Comparison of ENCODE assay signal across 15 mouse cellular contexts in genomic region chr9:111011550-111011949, GRCm38 (mm10). TPM values are rescaled to one million over a fixed set of nuclear protein-coding genes. Genes with fewer than 3 reads are reported as not detected.
DNase-seq lines count a peak whose midpoint lies in the region; ATAC-seq and TF ChIP-seq lines count a peak whose summit lies in the region.
"Had no signal": no experiment of that assay in that cellular context is flagged by ENCODE, and none has a peak within 500 bp of the region (broad histone marks: within the 10 kb centered on the region; RNA-seq: fewer than 3 reads in every experiment).

No protein-coding gene starts in this region.

- H3K9ac ChIP-seq in liver, adult 2 months (ENCODE audit: low read depth, low read length): no peak overlapping the region
- H3K9ac ChIP-seq in liver, embryonic 12.5 days: no peak overlapping the region
- H3K9ac ChIP-seq in kidney, postnatal 0 days (ENCODE audit: low read depth, low read length): no peak overlapping the region
- H3K9ac ChIP-seq in midbrain, embryonic 11.5 days (ENCODE audit: low read length): no peak overlapping the region
- H3K9ac ChIP-seq: limb, embryonic 13.5 days; liver, postnatal 0 days; midbrain, embryonic 12.5 days; neural tube, embryonic 15.5 days had no signal

- 71% methylated on average over 9 of the region's 9 CpGs for WGBS in liver, adult 2 months
- 60% methylated on average over 9 of the region's 9 CpGs for WGBS in liver, embryonic 12.5 days (ENCODE audit: insufficient replicate concordance)
- 69% methylated on average over 9 of the region's 9 CpGs for WGBS in bone marrow, adult 2 months
- 52% methylated on average over 9 of the region's 9 CpGs for WGBS in kidney, postnatal 0 days
- 85% methylated on average over 9 of the region's 9 CpGs for WGBS in midbrain, embryonic 11.5 days

- H3K27ac ChIP-seq in liver, adult 2 months (replicated peaks; ENCODE audit: insufficient read depth, low read depth, low read length): peak overlapping the region; percentile 19; the same call in 1 of the 2 replicates
- H3K27ac ChIP-seq in liver, embryonic 12.5 days: no peak overlapping the region
- H3K27ac ChIP-seq in bone marrow, adult 2 months (ENCODE audit: control insufficient read depth, insufficient read depth, low read depth, low read length, poor library complexity): peak overlapping the region; percentile 38
- no peak overlapping the region for H3K27ac ChIP-seq in kidney, postnatal 0 days
- H3K27ac ChIP-seq in midbrain, embryonic 11.5 days (ENCODE audit: low read depth, low read length): no peak overlapping the region
- H3K27ac ChIP-seq: hindbrain, embryonic 10.5 days; limb, embryonic 13.5 days; midbrain, embryonic 12.5 days; neural tube, embryonic 15.5 days had no signal

- no peak for ATAC-seq in liver, embryonic 12.5 days
- ATAC-seq in kidney, postnatal 0 days (replicated peaks; ENCODE audit: low FRiP score, low read depth): no peak
- no peak for ATAC-seq in midbrain, embryonic 11.5 days (ENCODE audit: low FRiP score)
- ATAC-seq: liver, postnatal 0 days had no signal

- TF ChIP-seq POLR2A in liver, adult 2 months (IDR thresholded peaks at IDR 0.05; ENCODE audit: extremely low read depth, insufficient read depth, low read length): no peak
- no peak for TF ChIP-seq POLR2A in bone marrow, adult 2 months (IDR thresholded peaks at IDR 0.05; ENCODE audit: borderline replicate concordance, control insufficient read depth, low read depth, low read length)

- no peak for DNase-seq in liver, adult 2 months (ENCODE audit: extremely low read depth, low read depth, low spot score)
- peak; percentile 22 for DNase-seq in kidney, postnatal 0 days (ENCODE audit: low spot score)
- DNase-seq in lung, postnatal 36 days: peak; percentile 49
- DNase-seq in testis, postnatal 10 days (ENCODE audit: low spot score): no peak
- no peak for DNase-seq in midbrain, embryonic 11.5 days (ENCODE audit: low spot score, missing footprints)
- DNase-seq: cerebellum, adult 9-11 months; liver, postnatal 0 days had no signal

- no peak for TF ChIP-seq CTCF in liver, adult 2 months (IDR thresholded peaks at IDR 0.05; ENCODE audit: low read depth, low read length)
- TF ChIP-seq CTCF in bone marrow, adult 2 months (IDR thresholded peaks at IDR 0.05; ENCODE audit: control insufficient read depth, insufficient read depth, low read length): no peak
- no peak for TF ChIP-seq CTCF in kidney, postnatal 0 days (IDR thresholded peaks at IDR 0.05; ENCODE audit: low read depth)

- H3K4me1 ChIP-seq in liver, adult 2 months (ENCODE audit: control insufficient read depth, insufficient read depth, low read length): no peaks in the 10 kb centered on the region
- H3K4me1 ChIP-seq in liver, embryonic 12.5 days: no peaks in the 10 kb centered on the region
- peaks cover 4% of the 10 kb centered on the region; the same call in 1 of the 2 replicates for H3K4me1 ChIP-seq in bone marrow, adult 2 months (ENCODE audit: control insufficient read depth, insufficient read depth, low read length)
- H3K4me1 ChIP-seq in kidney, postnatal 0 days (replicated peaks; ENCODE audit: insufficient read depth, low read length): no peaks in the 10 kb centered on the region
- H3K4me1 ChIP-seq in midbrain, embryonic 11.5 days (ENCODE audit: control insufficient read depth, insufficient read depth, low read length): no peaks in the 10 kb centered on the region
- H3K4me1 ChIP-seq: hindbrain, embryonic 10.5 days; limb, embryonic 13.5 days; midbrain, embryonic 12.5 days; neural tube, embryonic 15.5 days had no signal

- H3K9me3 ChIP-seq in liver, embryonic 12.5 days (replicated peaks): no peaks in the 10 kb centered on the region
- no peaks in the 10 kb centered on the region for H3K9me3 ChIP-seq in kidney, postnatal 0 days (replicated peaks; ENCODE audit: low read length)
- no peaks in the 10 kb centered on the region for H3K9me3 ChIP-seq in midbrain, embryonic 11.5 days (ENCODE audit: control insufficient read depth, low read length)
- H3K9me3 ChIP-seq: hindbrain, embryonic 10.5 days; limb, embryonic 13.5 days; midbrain, embryonic 12.5 days; neural tube, embryonic 15.5 days had no signal

- H3K27me3 ChIP-seq in liver, adult 2 months (ENCODE audit: control insufficient read depth, insufficient read depth, low read length): no peaks in the 10 kb centered on the region
- H3K27me3 ChIP-seq in liver, embryonic 12.5 days (replicated peaks): no peaks in the 10 kb centered on the region
- H3K27me3 ChIP-seq in kidney, postnatal 0 days (ENCODE audit: insufficient read depth, low read length): no peaks in the 10 kb centered on the region
- H3K27me3 ChIP-seq in midbrain, embryonic 11.5 days (ENCODE audit: control insufficient read depth, insufficient read depth, low read length): no peaks in the 10 kb centered on the region
- H3K27me3 ChIP-seq: limb, embryonic 13.5 days; midbrain, embryonic 12.5 days; neural tube, embryonic 15.5 days had no signal

- H3K79me2 ChIP-seq in liver, adult 2 months (ENCODE audit: control insufficient read depth, insufficient read depth, low read length): no peaks in the 10 kb centered on the region

- H3K4me3 ChIP-seq in liver, adult 2 months (ENCODE audit: insufficient read depth, low read depth, low read length): no peak overlapping the region
- H3K4me3 ChIP-seq in liver, embryonic 12.5 days: no peak overlapping the region
- H3K4me3 ChIP-seq in bone marrow, adult 2 months (replicated peaks; ENCODE audit: control insufficient read depth, low read depth, low read length): no peak overlapping the region
- no peak overlapping the region for H3K4me3 ChIP-seq in kidney, postnatal 0 days (replicated peaks; ENCODE audit: low read depth, low read length)
- no peak overlapping the region for H3K4me3 ChIP-seq in midbrain, embryonic 11.5 days (ENCODE audit: low read depth, low read length)
- H3K4me3 ChIP-seq: hindbrain, embryonic 10.5 days; limb, embryonic 13.5 days; midbrain, embryonic 12.5 days; neural tube, embryonic 15.5 days had no signal

- no peak overlapping the region for H3K4me2 ChIP-seq in liver, embryonic 12.5 days
- H3K4me2 ChIP-seq in kidney, postnatal 0 days (ENCODE audit: low read length): no peak overlapping the region
- no peak overlapping the region for H3K4me2 ChIP-seq in midbrain, embryonic 11.5 days
- H3K4me2 ChIP-seq: limb, embryonic 13.5 days; midbrain, embryonic 12.5 days; neural tube, embryonic 15.5 days had no signal

- H3K36me3 ChIP-seq in liver, adult 2 months (ENCODE audit: control insufficient read depth, insufficient read depth, low read length): no peaks in the 10 kb centered on the region
- no peaks in the 10 kb centered on the region for H3K36me3 ChIP-seq in liver, embryonic 12.5 days
- H3K36me3 ChIP-seq in kidney, postnatal 0 days (ENCODE audit: insufficient read depth, low read length): no peaks in the 10 kb centered on the region
- no peaks in the 10 kb centered on the region for H3K36me3 ChIP-seq in midbrain, embryonic 11.5 days (ENCODE audit: control insufficient read depth, insufficient read depth, low read length)
- H3K36me3 ChIP-seq: hindbrain, embryonic 10.5 days; limb, embryonic 13.5 days; midbrain, embryonic 12.5 days; neural tube, embryonic 15.5 days had no signal

RNA-seq across cellular contexts. Expression of gene Ltf, which starts 7.5 kb away (rescaled TPM):
- 0.37 and 0.47 TPM in 2 replicates for total RNA-seq in liver, adult 2 months (2014; rRNA removed)
- polyA plus RNA-seq in liver, adult 2 months (2012; rRNA removed): 0.12 and 0.51 TPM in 2 replicates
- 17.0 and 18.7 TPM in 2 replicates for polyA plus RNA-seq in liver, embryonic 12.5 days (2016; fragmentation: Nextera tagmentation; extraction: Ambion mirVana)
- 633 and 1,953 TPM in 2 replicates for polyA plus RNA-seq in bone marrow, adult 2 months (2011; ENCODE audit: insufficient read depth, insufficient read length, low replicate concordance, missing spikeins)
- 2.2 and 2.5 TPM in 2 replicates for polyA plus RNA-seq in kidney, postnatal 0 days (2015; fragmentation: Nextera tagmentation; extraction: Ambion mirVana)
- 0.27 and 0.44 TPM in 2 replicates for polyA plus RNA-seq in midbrain, embryonic 11.5 days (2014; fragmentation: Nextera tagmentation; extraction: Ambion mirVana)
- total RNA-seq: MEL had no signal

RNA-seq across cellular contexts. Expression of gene Rtp3, which starts 21.2 kb away (rescaled TPM):
- total RNA-seq in liver, adult 2 months (2014; rRNA removed): 14.5 and 19.8 TPM in 2 replicates
- polyA plus RNA-seq in liver, adult 2 months (2012; rRNA removed): 57.5 and 61.0 TPM in 2 replicates
- polyA plus RNA-seq in liver, embryonic 12.5 days (2016; fragmentation: Nextera tagmentation; extraction: Ambion mirVana): 6.7 and 8.1 TPM in 2 replicates
- 0.75 and 0.93 TPM in 2 replicates for polyA plus RNA-seq in bone marrow, adult 2 months (2011; ENCODE audit: insufficient read depth, insufficient read length, low replicate concordance, missing spikeins)
- polyA plus RNA-seq in kidney, postnatal 0 days (2015; fragmentation: Nextera tagmentation; extraction: Ambion mirVana): 0.56 and 0.89 TPM in 2 replicates
- 0.11 TPM in 2 replicates for polyA plus RNA-seq in midbrain, embryonic 11.5 days (2014; fragmentation: Nextera tagmentation; extraction: Ambion mirVana)
- total RNA-seq: MEL had no signal
- polyA plus RNA-seq: heart, embryonic 14.5 days; hindbrain, embryonic 10.5 days; limb, embryonic 13.5 days; midbrain, embryonic 12.5 days had no signal

RNA-seq across cellular contexts. Expression of gene Ccrl2, which starts 45.8 kb away (rescaled TPM):
- 2.4 and 3.2 TPM in 2 replicates for total RNA-seq in liver, adult 2 months (2014; rRNA removed)
- polyA plus RNA-seq in liver, adult 2 months (2012; rRNA removed): 1.3 and 1.8 TPM in 2 replicates
- polyA plus RNA-seq in liver, embryonic 12.5 days (2016; fragmentation: Nextera tagmentation; extraction: Ambion mirVana): 12.2 and 13.4 TPM in 2 replicates
- 9.2 and 10.4 TPM in 2 replicates for polyA plus RNA-seq in bone marrow, adult 2 months (2011; ENCODE audit: insufficient read depth, insufficient read length, low replicate concordance, missing spikeins)
- polyA plus RNA-seq in kidney, postnatal 0 days (2015; fragmentation: Nextera tagmentation; extraction: Ambion mirVana): 2.7 and 3.5 TPM in 2 replicates
- 1.9 and 2.1 TPM in 2 replicates for polyA plus RNA-seq in midbrain, embryonic 11.5 days (2014; fragmentation: Nextera tagmentation; extraction: Ambion mirVana)

Comparison
In these comparisons a context has a peak if more than half of its experiments do, and no peak if none do; other contexts are left out.
1. H3K27ac ChIP-seq: peak in liver, adult 2 months (single experiment) and bone marrow, adult 2 months (single experiment); none in liver, embryonic 12.5 days (single experiment), kidney, postnatal 0 days (single experiment) and midbrain, embryonic 11.5 days (single experiment).
2. DNase-seq: peak in kidney, postnatal 0 days (single experiment) and lung, postnatal 36 days (single experiment); none in liver, adult 2 months (single experiment), testis, postnatal 10 days (single experiment) and midbrain, embryonic 11.5 days (single experiment).
3. RNA of gene Ltf, which starts 7.5 kb away (polyA plus RNA-seq): 633 to 1,953 TPM in bone marrow, adult 2 months; 17.0 to 18.7 TPM in liver, embryonic 12.5 days, 2.2 to 2.5 TPM in kidney, postnatal 0 days, 0.27 to 0.44 TPM in midbrain, embryonic 11.5 days and 0.12 to 0.51 TPM in liver, adult 2 months; every median in the first group is over 10 times any median in the second.